ENCODE assay signal across 22 mouse cellular contexts in the genomic region with DNA sequence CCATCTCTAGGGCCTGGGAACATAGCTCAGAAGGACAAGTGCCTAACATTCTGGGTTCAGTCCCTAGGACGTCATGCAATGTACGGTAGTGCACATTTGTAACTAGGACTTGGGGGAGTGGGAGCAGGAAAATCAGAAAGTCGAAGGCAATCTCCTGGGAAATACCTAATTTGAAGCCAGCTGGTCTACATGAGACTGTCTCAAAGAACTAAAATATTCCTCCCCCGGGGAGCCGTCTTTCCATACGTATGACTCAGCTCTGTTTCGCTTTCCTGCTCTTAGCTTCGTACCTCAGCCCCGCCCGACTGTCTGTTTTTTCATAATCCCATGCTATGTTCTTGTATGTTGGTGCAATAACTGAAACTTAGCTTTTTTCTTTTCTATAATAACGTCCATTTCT.
DNase-seq lines count a peak whose midpoint lies in the region; ATAC-seq lines count a peak whose summit lies in the region.
"Had no signal": no experiment of that assay in that cellular context is flagged by ENCODE, and none has a peak within 500 bp of the region (broad histone marks: within the 10 kb centered on the region; RNA-seq: fewer than 3 reads in every experiment).

No protein-coding gene starts in this region.

- H3K4me3 ChIP-seq in forebrain, embryonic 11.5 days (ENCODE audit: low read depth, low read length) = no peak overlapping the region
- no peak overlapping the region for H3K4me3 ChIP-seq in hindbrain, embryonic 13.5 days
- H3K4me3 ChIP-seq: forebrain, embryonic 10.5 days; heart, embryonic 15.5 days; midbrain, embryonic 12.5 days; neural tube, embryonic 13.5 days had no signal

- no peaks in the 10 kb centered on the region for H3K4me1 ChIP-seq in forebrain, embryonic 11.5 days (replicated peaks; ENCODE audit: control insufficient read depth, insufficient read depth, low read length)
- H3K4me1 ChIP-seq in hindbrain, embryonic 13.5 days (replicated peaks) = no peaks in the 10 kb centered on the region
- H3K4me1 ChIP-seq: forebrain, embryonic 10.5 days; heart, embryonic 15.5 days; midbrain, embryonic 12.5 days; neural tube, embryonic 13.5 days had no signal

- no peak for DNase-seq in frontal cortex, postnatal 14 days (ENCODE audit: low spot score in 2 of 2)
- DNase-seq in NIH3T3 (ENCODE audit: low read depth) = peak; percentile 31
- DNase-seq in left cerebral cortex, adult 18-20 months (ENCODE audit: low spot score in 2 of 2) = peak; percentile 47 to 57
- peak; percentile 43 to 63 for DNase-seq in right cerebral cortex, postnatal 10 days (ENCODE audit: low spot score in 2 of 2)
- no peak for DNase-seq in forebrain, embryonic 11.5 days (ENCODE audit: low spot score)
- no peak for DNase-seq in urinary bladder, postnatal 14 days (ENCODE audit: low spot score)
- DNase-seq: adrenal gland, postnatal 14 days; cerebellum, adult 11 months; embryo, embryonic 11 days; gastrocnemius, postnatal 36 days; heart, postnatal 4 days; thymus, postnatal 36 days had no signal

- no peak overlapping the region for H3K4me2 ChIP-seq in forebrain, embryonic 11.5 days (ENCODE audit: low read depth, low read length, severe bottlenecking)
- H3K4me2 ChIP-seq in hindbrain, embryonic 13.5 days = no peak overlapping the region
- H3K4me2 ChIP-seq: heart, embryonic 15.5 days; midbrain, embryonic 12.5 days; neural tube, embryonic 13.5 days had no signal

- no peak overlapping the region for H3K27ac ChIP-seq in forebrain, embryonic 11.5 days (ENCODE audit: low read depth, low read length)
- no peak overlapping the region for H3K27ac ChIP-seq in hindbrain, embryonic 13.5 days
- H3K27ac ChIP-seq: forebrain, embryonic 10.5 days; heart, embryonic 15.5 days; liver, embryonic 14.5 days; midbrain, embryonic 12.5 days; neural tube, embryonic 13.5 days had no signal

- ATAC-seq in frontal cortex, adult (ENCODE audit: low TSS enrichment) = peak; percentile 99
- no peak for ATAC-seq in forebrain, embryonic 11.5 days (replicated peaks; ENCODE audit: low FRiP score)
- ATAC-seq in hindbrain, embryonic 13.5 days (ENCODE audit: low FRiP score) = no peak
- ATAC-seq: CD4-positive, CD25-positive, alpha-beta regulatory T cell, adult 4 months; hindbrain, embryonic 16.5 days; intestine, embryonic 16.5 days had no signal

- no peaks in the 10 kb centered on the region for H3K27me3 ChIP-seq in forebrain, embryonic 11.5 days (ENCODE audit: control insufficient read depth, insufficient read depth, low read length)
- H3K27me3 ChIP-seq in hindbrain, embryonic 13.5 days = no peaks in the 10 kb centered on the region
- H3K27me3 ChIP-seq: heart, embryonic 15.5 days; midbrain, embryonic 12.5 days; neural tube, embryonic 13.5 days had no signal

- no peaks in the 10 kb centered on the region for H3K9me3 ChIP-seq in forebrain, embryonic 11.5 days (ENCODE audit: control insufficient read depth, low read length)
- no peaks in the 10 kb centered on the region for H3K9me3 ChIP-seq in hindbrain, embryonic 13.5 days
- H3K9me3 ChIP-seq: forebrain, embryonic 10.5 days; heart, embryonic 15.5 days; midbrain, embryonic 12.5 days; neural tube, embryonic 13.5 days had no signal

- WGBS in forebrain, embryonic 11.5 days = 91% methylated on average over 11 of the region's 11 CpGs
- WGBS in hindbrain, embryonic 13.5 days = 86% methylated on average over 11 of the region's 11 CpGs

- no peak overlapping the region for H3K9ac ChIP-seq in forebrain, embryonic 11.5 days (ENCODE audit: low read length)
- no peak overlapping the region for H3K9ac ChIP-seq in hindbrain, embryonic 13.5 days
- H3K9ac ChIP-seq: heart, embryonic 15.5 days; liver, embryonic 14.5 days; midbrain, embryonic 12.5 days; neural tube, embryonic 13.5 days had no signal

- no peaks in the 10 kb centered on the region for H3K36me3 ChIP-seq in forebrain, embryonic 11.5 days (ENCODE audit: control insufficient read depth, insufficient read depth, low read length)
- H3K36me3 ChIP-seq in hindbrain, embryonic 13.5 days = peaks cover 4% of the 10 kb centered on the region; the same call in 1 of the 2 replicates
- H3K36me3 ChIP-seq: forebrain, embryonic 10.5 days; heart, embryonic 15.5 days; midbrain, embryonic 12.5 days had no signal

Comparison
In these comparisons a context has a peak if more than half of its experiments do, and no peak if none do; other contexts are left out.
1. DNase-seq: peak in NIH3T3 (single experiment), left cerebral cortex, adult 18-20 months (2 of 2) and right cerebral cortex, postnatal 10 days (2 of 2); none in frontal cortex, postnatal 14 days (0 of 2), forebrain, embryonic 11.5 days (single experiment) and urinary bladder, postnatal 14 days (single experiment).